Mouse (Mus musculus): Measurements from ENCODE around the gene 1110002E22Rik.

GRCm38 (mm10) chr3:138123842-138124241 is 59.0 kb downstream of the 1110002E22Rik start:
- TF ChIP-seq POLR2A (IDR thresholded peaks at IDR 0.05; ENCODE audit: extremely low read depth, insufficient read depth, low read length) (no peak), CTCF (IDR thresholded peaks at IDR 0.05; ENCODE audit: low read depth, low read length) (no peak)

All from liver, adult 2 months (tissue).